Mouse (Mus musculus) kidney, adult 2 months (tissue): ENCODE measurements around the gene Echdc3. TPM values are rescaled to one million over a fixed set of nuclear protein-coding genes. Genes with fewer than 3 reads are reported as not detected.
A peak's percentile ranks its signal among the peaks of the same experiment; 100 is the strongest.

Experiments used
- DNase-seq: peaks from one replicate; pipeline ENCODE4 v3.0.0; 2021
- H3K27ac ChIP-seq: fragments of 200-500 bp; 2 replicates; pipeline ENCODE4 v1.5.1; 2012; ENCODE audit warnings: low read depth, low read length, control low read depth, inconsistent platforms; ENCODE audit not compliant: insufficient read depth
- H3K27me3 ChIP-seq: fragments of 200-500 bp; replicated peaks from 2 replicates; pipeline ENCODE4 v1.6.1; 2012; ENCODE audit warnings: mild to moderate bottlenecking, moderate library complexity, low read length, inconsistent platforms; ENCODE audit not compliant: control insufficient read depth, insufficient read depth
- H3K36me3 ChIP-seq: fragments of 200-500 bp; 2 replicates; pipeline ENCODE4 v1.6.1; 2012; ENCODE audit warnings: mild to moderate bottlenecking, moderate library complexity, low read length, inconsistent platforms; ENCODE audit not compliant: control insufficient read depth, insufficient read depth
- H3K4me1 ChIP-seq: fragments of 200-500 bp; 2 replicates; pipeline ENCODE4 v1.6.1; 2011; ENCODE audit warnings: low read length; ENCODE audit not compliant: control insufficient read depth, insufficient read depth
- H3K4me3 ChIP-seq: fragments of 200-500 bp; 2 replicates; pipeline ENCODE4 v1.5.1; 2011; ENCODE audit warnings: mild to moderate bottlenecking, low read depth, low read length, control low read depth; ENCODE audit not compliant: insufficient read depth
- CTCF ChIP-seq: fragments of 200-500 bp; conservative IDR thresholded peaks from 2 replicates; pipeline ENCODE4 v1.5.1; 2011; ENCODE audit warnings: low read depth, mild to moderate bottlenecking, control low read depth, low read length, moderate library complexity, mixed read lengths; ENCODE audit not compliant: insufficient read depth, insufficient read length
- POLR2A ChIP-seq: fragments of 200-500 bp; IDR thresholded peaks from one replicate; pipeline ENCODE4 v1.6.1; 2011; ENCODE audit warnings: low read depth, low read length, control low read depth
- WGBS: fragments of 180-500 bp; shearing (Covaris S2); methylation state at CpG from one replicate; pipeline ENCODE4 v1.1.7; 2018; 5-methylcytosine and 5-hydroxymethylcytosine counted together
- polyA plus RNA-seq: library from polyadenylated mRNA; depleted of rRNA; stranded (reverse); fragments of >200 nt; gene quantifications from 2 replicates; pipeline ENCODE4 v1.2.3, GENCODE M21; 2012

Gene Echdc3
- polyA plus RNA-seq, 1 experiment = 67.9 TPM

GRCm38 (mm10) chr2:6196363-6196973 is 16.4 kb downstream of the Echdc3 start:
- H3K4me3 ChIP-seq = no peak overlapping the region
- H3K27me3 ChIP-seq = no peaks in the 10 kb centered on the region
- WGBS = 59% methylated on average over 10 of the region's 10 CpGs

DNA sequence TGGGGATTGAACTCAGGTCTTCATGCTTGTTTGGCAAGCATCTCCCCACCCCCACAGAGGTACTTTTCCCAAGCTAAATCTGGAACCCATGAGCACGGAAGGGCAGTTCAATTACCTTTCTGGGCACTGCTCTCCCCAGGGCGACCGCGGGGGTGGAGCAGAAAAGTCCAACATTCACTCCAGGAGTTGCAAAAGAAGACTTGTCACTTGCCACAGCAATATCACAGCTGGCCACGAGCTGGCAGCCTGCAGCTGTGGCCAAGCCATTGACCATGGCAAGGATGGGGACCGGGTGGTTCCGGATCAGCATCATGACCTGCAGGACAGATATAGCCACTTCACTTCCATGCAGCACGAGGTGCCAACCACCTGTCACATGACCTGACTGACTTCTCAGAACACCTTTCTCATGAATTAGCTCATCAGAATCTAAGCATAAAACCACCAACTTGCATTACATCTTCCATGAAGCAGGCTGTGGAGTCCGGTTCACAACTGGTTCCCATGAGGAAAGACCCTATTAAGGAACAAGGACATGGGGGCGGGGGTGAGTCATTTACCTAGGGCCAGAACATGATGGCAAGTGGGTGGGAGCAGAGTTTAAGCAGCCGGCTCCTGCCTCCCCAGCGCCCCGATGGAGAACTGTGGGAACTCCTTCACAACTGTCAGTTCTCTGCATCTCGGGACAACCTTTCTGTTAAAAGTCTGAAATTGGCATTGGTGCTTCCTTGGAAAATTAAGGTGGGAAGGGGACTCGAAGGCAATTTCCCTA is 17.2 kb downstream of the Echdc3 start:
- H3K4me3 ChIP-seq = no peak overlapping the region
- no peaks in the 10 kb centered on the region for H3K36me3 ChIP-seq
- peak; percentile 44; the same call in 1 of the 2 replicates for TF ChIP-seq CTCF
- no peak for TF ChIP-seq POLR2A
- WGBS = 58% methylated on average over 15 of the region's 15 CpGs
- H3K27me3 ChIP-seq = no peaks in the 10 kb centered on the region
- H3K27ac ChIP-seq = no peak overlapping the region
- no peaks in the 10 kb centered on the region for H3K4me1 ChIP-seq
- DNase-seq = no peak

More at GRCm38 (mm10) chr2:6196363-6196973, 16.4 kb downstream of the Echdc3 start:
- no peak overlapping the region for H3K27ac ChIP-seq
- no peak for DNase-seq
- H3K36me3 ChIP-seq = no peaks in the 10 kb centered on the region
- no peaks in the 10 kb centered on the region for H3K4me1 ChIP-seq
- no peak for TF ChIP-seq CTCF
- TF ChIP-seq POLR2A = no peak

DNA sequence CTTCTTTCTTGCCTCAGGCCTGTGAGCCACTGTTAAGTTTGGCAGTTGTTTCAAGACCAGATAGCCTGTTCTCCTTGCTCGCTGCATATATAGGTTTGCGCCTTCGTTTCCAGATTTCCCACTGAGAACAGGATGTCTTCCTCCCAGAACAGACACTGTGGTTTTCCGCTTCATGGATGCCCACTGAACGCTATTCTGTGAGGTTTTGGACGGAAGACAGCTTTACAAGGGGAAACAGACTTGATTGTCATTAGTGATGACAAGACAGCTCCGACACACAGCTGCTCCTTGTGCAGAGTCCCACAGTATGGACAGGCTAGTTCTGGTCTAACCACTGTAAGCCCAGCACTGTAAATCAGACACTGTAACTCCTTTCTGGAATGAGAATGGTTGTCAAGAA is 18.3 kb downstream of the Echdc3 start:
- TF ChIP-seq CTCF (no peak), POLR2A (no peak)
- no peaks in the 10 kb centered on the region for H3K27me3 ChIP-seq
- no peak for DNase-seq
- H3K4me3 ChIP-seq = no peak overlapping the region
- no peaks in the 10 kb centered on the region for H3K36me3 ChIP-seq
- 89% methylated on average over 7 of the region's 7 CpGs for WGBS
- H3K4me1 ChIP-seq = no peaks in the 10 kb centered on the region
- H3K27ac ChIP-seq = no peak overlapping the region

- no peaks in the 10 kb centered on the region for H3K36me3 ChIP-seq
- H3K4me3 ChIP-seq = no peak overlapping the region
- DNase-seq = peak; percentile 68
- H3K27ac ChIP-seq = no peak overlapping the region
- H3K4me1 ChIP-seq = no peaks in the 10 kb centered on the region
- H3K27me3 ChIP-seq = no peaks in the 10 kb centered on the region
- WGBS = 45% methylated on average over 10 of the region's 10 CpGs
- TF ChIP-seq CTCF (no peak), POLR2A (no peak)
Measured at GRCm38 (mm10) chr2:6193591-6193973, 19.3 kb downstream of the Echdc3 start.

GRCm38 (mm10) chr2:6192820-6193590 is 19.8 kb downstream of the Echdc3 start:
- Histone ChIP-seq H3K27ac (no peak overlapping the region), H3K4me1 (no peaks in the 10 kb centered on the region), H3K27me3 (no peaks in the 10 kb centered on the region), H3K4me3 (no peak overlapping the region), H3K36me3 (no peaks in the 10 kb centered on the region)
- peak; percentile 63 for TF ChIP-seq CTCF
- no peak for TF ChIP-seq POLR2A
- WGBS = 66% methylated on average over 20 of the region's 20 CpGs
- DNase-seq = peak; percentile 72

DNA sequence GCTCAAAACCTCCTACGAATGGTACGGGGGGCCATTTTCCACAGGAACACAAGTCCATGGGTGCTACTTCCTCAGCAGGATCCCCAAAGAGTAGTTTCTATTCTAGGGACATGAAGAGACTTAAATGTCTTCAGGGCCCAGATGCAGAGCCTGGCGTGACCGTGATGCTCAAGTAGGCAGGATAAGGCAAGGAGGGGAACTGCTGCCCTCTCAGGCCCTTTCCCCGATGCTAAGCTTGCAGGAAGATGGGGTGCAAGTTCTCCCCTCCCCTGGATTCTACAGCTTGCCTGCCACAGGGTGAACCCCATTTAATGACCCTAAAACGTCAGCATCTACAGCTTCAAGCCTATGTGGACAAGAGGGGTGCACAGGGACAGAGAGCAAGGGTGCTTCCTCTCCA is 22.8 kb downstream of the Echdc3 start:
- Histone ChIP-seq H3K36me3 (no peaks in the 10 kb centered on the region), H3K4me3 (no peak overlapping the region), H3K4me1 (no peaks in the 10 kb centered on the region), H3K27ac (no peak overlapping the region), H3K27me3 (no peaks in the 10 kb centered on the region)
- DNase-seq = no peak
- WGBS = 94% methylated on average over 6 of the region's 6 CpGs
- TF ChIP-seq CTCF (no peak), POLR2A (no peak)

- DNase-seq = no peak
- Histone ChIP-seq H3K4me3 (no peak overlapping the region), H3K36me3 (no peaks in the 10 kb centered on the region), H3K27me3 (no peaks in the 10 kb centered on the region), H3K4me1 (no peaks in the 10 kb centered on the region), H3K27ac (no peak overlapping the region)
- TF ChIP-seq POLR2A (no peak), CTCF (no peak)
- WGBS = 87% methylated on average over 2 of the region's 2 CpGs
Measured at GRCm38 (mm10) chr2:6189675-6189998, 23.2 kb downstream of the Echdc3 start.
